Mouse (Mus musculus) heart, postnatal 0 days (tissue): ENCODE measurements around the gene Ckap2l. TPM values are rescaled to one million over a fixed set of nuclear protein-coding genes. Genes with fewer than 3 reads are reported as not detected.

ENCODE experiments used
- ATAC-seq: fragments of 200-750 bp; cut with Nextera tagmentation; 2 replicates; pipeline ENCODE4 v1.8.0; 2017; ENCODE audit warnings: low read depth, moderate number of reproducible peaks, moderate library complexity; ENCODE audit not compliant: insufficient read depth
- DNase-seq: peaks from one replicate; pipeline ENCODE4 v3.0.0-alpha.2; 2016; ENCODE audit warnings: low spot score
- H3K27ac ChIP-seq: fragments of 300-500 bp; sonication (generic); 2 replicates; pipeline ENCODE4 v1.5.1; 2014; ENCODE audit warnings: low read depth, mild to moderate bottlenecking
- H3K27me3 ChIP-seq: fragments of 300-500 bp; sonication (generic); 2 replicates; pipeline ENCODE4 v1.6.1; 2014; ENCODE audit warnings: low read length, mixed read lengths; ENCODE audit not compliant: control insufficient read depth, insufficient read depth
- H3K36me3 ChIP-seq: fragments of 300-500 bp; sonication (generic); replicated peaks from 2 replicates; pipeline ENCODE4 v1.6.1; 2014; ENCODE audit warnings: low read length, mixed read lengths; ENCODE audit not compliant: control insufficient read depth, insufficient read depth
- H3K4me1 ChIP-seq: fragments of 300-500 bp; sonication (generic); 2 replicates; pipeline ENCODE4 v1.6.1; 2014; ENCODE audit warnings: antibody characterized with exemption; ENCODE audit not compliant: control insufficient read depth, insufficient read depth
- H3K4me2 ChIP-seq: fragments of 300-500 bp; sonication (generic); 2 replicates; pipeline ENCODE4 v1.6.1; 2014; ENCODE audit warnings: low read depth, mild to moderate bottlenecking, low read length, moderate library complexity
- H3K4me3 ChIP-seq: fragments of 300-500 bp; sonication (generic); 2 replicates; pipeline ENCODE4 v1.5.1; 2014; ENCODE audit warnings: low read depth, low read length
- H3K9ac ChIP-seq: fragments of 300-500 bp; sonication (generic); replicated peaks from 2 replicates; pipeline ENCODE4 v1.6.1; 2014; ENCODE audit warnings: low read depth, low read length, mixed read lengths
- H3K9me3 ChIP-seq: fragments of 300-500 bp; sonication (generic); replicated peaks from 2 replicates; pipeline ENCODE4 v1.6.1; 2016; ENCODE audit warnings: low read length; ENCODE audit not compliant: control insufficient read depth
- CTCF ChIP-seq: IDR thresholded peaks from 2 replicates; pipeline ENCODE4 v1.5.1; 2016; ENCODE audit warnings: antibody characterized with exemption, control low read depth, low read depth
- EP300 ChIP-seq: IDR thresholded peaks from 2 replicates; pipeline ENCODE4 v1.6.1; 2016; ENCODE audit warnings: antibody characterized with exemption, low read depth
- WGBS: fragments of 180-500 bp; shearing (Covaris S2); extraction: QIAGEN DNeasy Blood & Tissue Kit; methylation state at CpG from one replicate; pipeline ENCODE4 v1.1.7; 2014; 5-methylcytosine and 5-hydroxymethylcytosine counted together
- polyA plus RNA-seq: library from polyadenylated mRNA; unstranded; fragments of >200 nt; fragmentation: Nextera tagmentation; extraction: Ambion mirVana; gene quantifications from 2 replicates; pipeline ENCODE4 v1.2.1, GENCODE M21; 2015
- total RNA-seq: library from RNA; depleted of rRNA; stranded (reverse); fragments of >200 nt; gene quantifications from 2 replicates; pipeline ENCODE4 v1.2.3, GENCODE M21; 2014; ENCODE audit warnings: low replicate concordance

Gene Ckap2l
- total and polyA plus RNA-seq, 2 experiments from 2014 or later, result 12.6 to 16.2 TPM

DNA sequence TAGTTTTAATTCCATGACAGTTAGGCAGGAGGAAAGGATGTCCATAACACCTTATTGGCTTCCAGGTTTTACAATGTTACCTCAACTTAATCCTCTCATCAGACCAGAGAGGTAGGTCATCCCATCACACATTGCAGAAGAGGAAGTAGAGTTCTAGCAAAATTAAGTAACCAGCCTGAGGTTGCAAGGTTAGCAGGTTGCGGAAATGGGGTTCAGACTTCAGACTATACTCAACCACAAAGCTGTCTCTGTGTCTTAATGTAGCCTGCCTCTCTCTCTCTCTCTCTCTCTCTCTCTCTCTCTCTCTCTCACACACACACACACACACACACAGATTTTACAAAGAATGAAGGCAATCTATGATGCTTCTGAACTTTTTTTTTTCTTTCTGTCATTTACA, 16.9 kb upstream of the Ckap2l start:
- WGBS, result 85% methylated on average over 1 of the region's 1 CpGs
- TF ChIP-seq EP300 (no peak), CTCF (no peak)
- Histone ChIP-seq H3K4me3 (no peak overlapping the region), H3K27me3 (no peaks in the 10 kb centered on the region), H3K9ac (no peak overlapping the region), H3K27ac (no peak overlapping the region), H3K36me3 (no peaks in the 10 kb centered on the region), H3K9me3 (no peaks in the 10 kb centered on the region), H3K4me1 (no peaks in the 10 kb centered on the region), H3K4me2 (no peak overlapping the region)
- DNase-seq (no peak), ATAC-seq (no peak)

GRCm38 (mm10) chr2:129309836-129310235, 12.8 kb upstream of the Ckap2l start, which contains the start of gene Il1a:
Gene Il1a (minus strand): TSS chr2:129309972.
- Histone ChIP-seq H3K9ac (no peak within 1 kb of the TSS), H3K4me2 (no peak within 1 kb of the TSS), H3K27me3 (no peaks in the 10 kb centered on the region), H3K9me3 (no peaks in the 10 kb centered on the region), H3K36me3 (no peaks in the 10 kb centered on the region), H3K4me1 (no peaks in the 10 kb centered on the region), H3K4me3 (no peak within 1 kb of the TSS), H3K27ac (no peak within 1 kb of the TSS)
- no peak for DNase-seq
- TF ChIP-seq CTCF, result no peak
- 61% methylated on average over 7 of the region's 7 CpGs for WGBS
- ATAC-seq, result no peak

DNA sequence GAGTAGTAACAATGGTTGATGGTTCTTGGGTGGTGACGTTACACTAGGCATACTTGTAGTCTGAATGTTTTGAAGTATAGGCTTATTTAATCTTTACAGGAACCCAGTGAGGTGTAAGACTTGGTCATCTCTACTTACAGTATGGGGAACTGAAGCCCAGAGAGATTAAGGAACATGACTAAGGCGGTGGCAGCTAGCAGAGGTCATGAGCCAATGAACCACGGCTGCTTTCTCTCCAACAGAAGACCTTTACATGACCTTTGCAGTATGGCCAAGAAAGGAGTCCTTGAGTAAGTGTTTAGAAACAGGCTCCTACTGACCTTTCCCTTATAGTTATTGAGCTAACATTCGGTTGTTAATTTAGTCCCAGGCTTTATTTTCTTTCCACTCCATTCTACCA, 9.0 kb upstream of the Ckap2l start:
- no peak for DNase-seq
- Histone ChIP-seq H3K27me3 (no peaks in the 10 kb centered on the region), H3K4me2 (no peak overlapping the region), H3K27ac (no peak overlapping the region), H3K9me3 (no peaks in the 10 kb centered on the region), H3K36me3 (no peaks in the 10 kb centered on the region), H3K4me1 (no peaks in the 10 kb centered on the region), H3K9ac (no peak overlapping the region), H3K4me3 (no peak overlapping the region)
- no peak for TF ChIP-seq CTCF
- no peak for TF ChIP-seq EP300
- ATAC-seq, result no peak
- WGBS, result 75% methylated on average over 4 of the region's 4 CpGs

- Histone ChIP-seq H3K9me3 (no peaks in the 10 kb centered on the region), H3K27me3 (no peaks in the 10 kb centered on the region), H3K36me3 (no peaks in the 10 kb centered on the region), H3K4me2 (peak overlapping the region; percentile 80), H3K9ac (peak overlapping the region; percentile 62), H3K4me3 (peak overlapping the region; percentile 93), H3K27ac (peak overlapping the region; percentile 92), H3K4me1 (peaks cover 13% of the 10 kb centered on the region)
- TF ChIP-seq CTCF, result 0 out of 2 replicates have a peak, but pooled peaks have one; percentile 4
- TF ChIP-seq EP300, result no peak
- peak; percentile 25 for ATAC-seq
- no peak for DNase-seq
- WGBS, result 4% methylated on average over 10 of the region's 10 CpGs
Observed at GRCm38 (mm10) chr2:129297589-129297982, 574 bp upstream of the Ckap2l start.

GRCm38 (mm10) chr2:129296086-129296485, 926 bp downstream of the Ckap2l start:
- H3K4me1 ChIP-seq, result peaks cover 13% of the 10 kb centered on the region
- H3K27me3 ChIP-seq, result no peaks in the 10 kb centered on the region
- ATAC-seq, result no peak
- H3K4me2 ChIP-seq, result peak overlapping the region; percentile 89
- peaks cover 3% of the 10 kb centered on the region; the same call in 1 of the 2 replicates for H3K36me3 ChIP-seq
- no peak for DNase-seq
- H3K27ac ChIP-seq, result no peak overlapping the region
- H3K4me3 ChIP-seq, result peak overlapping the region; percentile 93
- TF ChIP-seq EP300 (no peak), CTCF (no peak)
- WGBS, result 48% methylated on average over 5 of the region's 5 CpGs
- no peaks in the 10 kb centered on the region for H3K9me3 ChIP-seq
- H3K9ac ChIP-seq, result peak overlapping the region; percentile 75

DNA sequence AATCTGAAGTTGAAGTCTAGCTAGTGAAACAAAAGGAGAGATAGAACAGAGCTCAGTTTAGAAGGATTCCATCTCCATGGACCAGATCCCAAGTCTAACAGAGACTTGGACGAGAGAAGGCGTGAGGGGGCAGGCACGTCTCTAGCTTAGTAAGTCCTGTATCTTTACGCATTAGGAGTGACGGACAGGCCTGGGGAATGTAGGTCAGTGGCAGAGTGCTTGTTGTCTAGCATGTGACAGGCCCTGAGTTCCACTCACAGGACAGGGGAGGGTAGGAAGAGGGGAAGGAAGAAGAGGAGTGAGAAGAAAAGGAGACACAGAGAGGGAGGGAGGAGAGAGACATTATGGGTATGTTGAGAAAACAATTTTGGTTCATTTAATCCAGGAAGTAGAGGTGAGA, 1.9 kb downstream of the Ckap2l start:
- no peak overlapping the region for H3K9ac ChIP-seq
- TF ChIP-seq CTCF (no peak), EP300 (no peak)
- DNase-seq, result no peak
- no peak for ATAC-seq
- WGBS, result 70% methylated on average over 5 of the region's 5 CpGs
- peaks cover 9% of the 10 kb centered on the region; the same call in 1 of the 2 replicates for H3K36me3 ChIP-seq
- H3K27me3 ChIP-seq, result no peaks in the 10 kb centered on the region
- H3K27ac ChIP-seq, result no peak overlapping the region
- peaks cover 13% of the 10 kb centered on the region for H3K4me1 ChIP-seq
- H3K4me3 ChIP-seq, result no peak overlapping the region
- H3K9me3 ChIP-seq, result no peaks in the 10 kb centered on the region
- H3K4me2 ChIP-seq, result no peak overlapping the region
